Mouse (Mus musculus) stomach, embryonic 15.5 days (tissue): Measurements from ENCODE around the gene Dgkz. TPM values are rescaled to one million over a fixed set of nuclear protein-coding genes. Genes with fewer than 3 reads are reported as not detected.

Source experiments
- ATAC-seq: fragments of 200-750 bp; cut with Nextera tagmentation; 2 replicates; pipeline ENCODE4 v1.8.0; 2017; ENCODE audit warnings: low read depth, moderate number of reproducible peaks, moderate TSS enrichment; ENCODE audit not compliant: insufficient read depth, low FRiP score
- H3K27ac ChIP-seq: fragments of 300-500 bp; sonication (generic); 2 replicates; pipeline ENCODE4 v1.5.1; 2015; ENCODE audit warnings: mild to moderate bottlenecking, inconsistent platforms
- H3K27me3 ChIP-seq: fragments of 300-500 bp; sonication (generic); replicated peaks from 2 replicates; pipeline ENCODE4 v1.6.1; 2015; ENCODE audit warnings: inconsistent platforms
- H3K36me3 ChIP-seq: fragments of 300-500 bp; sonication (generic); 2 replicates; pipeline ENCODE4 v1.6.1; 2015; ENCODE audit warnings: inconsistent platforms
- H3K4me1 ChIP-seq: fragments of 300-500 bp; sonication (generic); 2 replicates; pipeline ENCODE4 v1.6.1; 2015; ENCODE audit warnings: inconsistent platforms
- H3K4me2 ChIP-seq: fragments of 300-500 bp; sonication (generic); 2 replicates; pipeline ENCODE4 v1.6.1; 2015; ENCODE audit warnings: mild to moderate bottlenecking, inconsistent platforms
- H3K4me3 ChIP-seq: fragments of 300-500 bp; sonication (generic); replicated peaks from 2 replicates; pipeline ENCODE4 v1.5.1; 2015; ENCODE audit warnings: inconsistent platforms
- H3K9ac ChIP-seq: fragments of 300-500 bp; sonication (generic); 2 replicates; pipeline ENCODE4 v1.6.1; 2015; ENCODE audit warnings: inconsistent platforms
- H3K9me3 ChIP-seq: fragments of 300-500 bp; sonication (generic); 2 replicates; pipeline ENCODE4 v1.6.1; 2016; ENCODE audit warnings: inconsistent platforms
- WGBS: fragments of 180-500 bp; shearing (Covaris S2); methylation state at CpG from one replicate; pipeline ENCODE4 v1.1.7; 2015; 5-methylcytosine and 5-hydroxymethylcytosine counted together
- microRNA-seq: library from miRNA; unstranded; fragments of <30 nt; microRNA quantifications from one replicate; pipeline ENCODE4, GENCODE M21; 2016
- polyA plus RNA-seq: library from polyadenylated mRNA; unstranded; fragments of >200 nt; fragmentation: Nextera tagmentation; extraction: Ambion mirVana; gene quantifications from 2 replicates; pipeline ENCODE4 v1.2.1, GENCODE M21; 2015

Dgkz gene
- polyA plus RNA-seq, 1 experiment from 2014 or later, result 50.9 TPM

DNA sequence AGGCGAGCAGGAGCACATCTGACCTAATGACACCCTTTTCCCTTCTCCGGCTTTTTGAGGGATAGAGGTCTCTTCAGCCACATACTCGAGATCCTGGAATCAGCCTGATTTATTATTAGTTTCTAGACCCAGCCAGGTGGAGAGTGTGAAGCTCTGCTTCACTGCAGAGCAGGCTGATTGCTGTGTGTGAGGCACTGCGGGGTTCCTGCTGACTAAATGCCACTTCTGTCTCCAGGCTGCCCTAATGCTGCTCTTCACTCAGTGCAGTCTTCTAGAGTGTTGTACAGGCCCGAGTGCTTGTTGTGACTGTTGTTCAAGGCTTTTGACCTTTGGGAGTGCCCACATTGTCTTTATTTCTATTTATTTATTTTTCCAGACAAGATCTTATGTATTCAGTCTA is 73.3 kb downstream of the Dgkz start:
- Histone ChIP-seq H3K4me3 (no peak overlapping the region), H3K4me2 (no peak overlapping the region), H3K36me3 (0 out of 2 replicates have a peak, but pooled peaks cover 10% of the 10 kb centered on the region), H3K27ac (no peak overlapping the region), H3K27me3 (no peaks in the 10 kb centered on the region), H3K9me3 (no peaks in the 10 kb centered on the region), H3K9ac (no peak overlapping the region), H3K4me1 (no peaks in the 10 kb centered on the region; the same call in 1 of the 2 replicates)
- 69% methylated on average over 5 of the region's 5 CpGs for WGBS
- no peak for ATAC-seq

- Histone ChIP-seq H3K27me3 (no peaks in the 10 kb centered on the region), H3K27ac (no peak overlapping the region), H3K9ac (no peak overlapping the region), H3K4me1 (no peaks in the 10 kb centered on the region; the same call in 1 of the 2 replicates), H3K4me3 (no peak overlapping the region), H3K9me3 (no peaks in the 10 kb centered on the region), H3K4me2 (no peak overlapping the region), H3K36me3 (0 out of 2 replicates have a peak, but pooled peaks cover 3% of the 10 kb centered on the region)
- 90% methylated on average over 8 of the region's 8 CpGs for WGBS
- no peak for ATAC-seq
Observed at GRCm38 (mm10) chr2:91900431-91900830, 75.2 kb downstream of the Dgkz start.

DNA sequence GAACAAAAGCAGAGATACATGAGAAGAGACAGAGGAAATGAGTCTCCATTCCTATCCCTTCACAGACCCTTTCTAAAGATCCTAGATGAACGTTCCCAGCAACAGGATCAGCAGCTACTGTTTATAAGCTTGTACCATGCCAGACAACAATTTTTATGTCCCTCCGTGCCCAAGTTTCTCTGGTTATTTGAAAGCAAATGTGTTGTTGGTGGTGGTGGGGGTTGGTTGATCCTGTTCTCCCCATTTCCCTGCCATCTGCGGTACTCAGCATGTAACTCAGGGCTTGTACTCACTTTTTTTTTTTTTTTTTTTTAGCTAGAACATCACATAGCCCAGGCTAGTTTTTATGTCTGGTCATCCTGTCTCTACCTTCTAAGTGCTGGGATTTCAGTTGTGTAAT is 76.5 kb downstream of the Dgkz start:
- Histone ChIP-seq H3K27ac (no peak overlapping the region), H3K4me2 (no peak overlapping the region), H3K9me3 (no peaks in the 10 kb centered on the region), H3K4me1 (no peaks in the 10 kb centered on the region), H3K27me3 (no peaks in the 10 kb centered on the region), H3K4me3 (no peak overlapping the region), H3K36me3 (0 out of 2 replicates have a peak, but pooled peaks cover 3% of the 10 kb centered on the region), H3K9ac (no peak overlapping the region)
- ATAC-seq, result no peak
- WGBS, result 89% methylated on average over 3 of the region's 3 CpGs

GRCm38 (mm10) chr2:91897968-91898367 is 77.7 kb downstream of the Dgkz start:
- Histone ChIP-seq H3K36me3 (0 out of 2 replicates have a peak, but pooled peaks cover 6% of the 10 kb centered on the region), H3K27me3 (no peaks in the 10 kb centered on the region), H3K27ac (no peak overlapping the region), H3K4me2 (no peak overlapping the region), H3K4me1 (no peaks in the 10 kb centered on the region), H3K9me3 (no peaks in the 10 kb centered on the region), H3K4me3 (no peak overlapping the region), H3K9ac (no peak overlapping the region)
- no peak for ATAC-seq

DNA sequence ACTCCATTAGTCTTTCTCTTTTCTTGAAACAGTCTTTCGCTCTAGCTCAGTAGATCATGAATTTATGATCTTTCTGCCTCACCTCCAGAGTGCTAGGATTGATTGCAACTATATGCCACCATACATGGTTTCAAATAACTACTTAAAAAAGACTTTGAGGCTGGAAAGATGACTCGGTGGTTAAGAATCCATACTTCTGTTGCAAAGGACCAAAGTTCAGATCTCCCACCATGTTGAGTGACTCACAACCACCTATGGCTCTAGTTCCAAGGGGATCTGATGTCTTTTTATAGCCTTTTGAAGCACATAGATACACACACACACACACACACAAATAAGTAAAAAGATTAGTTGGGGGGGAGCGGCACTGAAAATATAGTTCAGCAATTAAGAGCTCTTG is 80.3 kb downstream of the Dgkz start:
- Histone ChIP-seq H3K9me3 (no peaks in the 10 kb centered on the region), H3K4me2 (no peak overlapping the region), H3K4me3 (no peak overlapping the region), H3K27ac (no peak overlapping the region), H3K4me1 (no peaks in the 10 kb centered on the region), H3K36me3 (0 out of 2 replicates have a peak, but pooled peaks cover 4% of the 10 kb centered on the region), H3K9ac (no peak overlapping the region), H3K27me3 (no peaks in the 10 kb centered on the region)
- WGBS, result 84% methylated on average over 3 of the region's 3 CpGs
- no peak for ATAC-seq

- ATAC-seq, result no peak
- 0 out of 2 replicates have a peak, but pooled peaks cover 3% of the 10 kb centered on the region for H3K36me3 ChIP-seq
- no peaks in the 10 kb centered on the region for H3K27me3 ChIP-seq
- no peak overlapping the region for H3K4me3 ChIP-seq
- 80% methylated on average over 3 of the region's 3 CpGs for WGBS
- H3K4me2 ChIP-seq, result no peak overlapping the region
- no peaks in the 10 kb centered on the region for H3K9me3 ChIP-seq
- no peaks in the 10 kb centered on the region for H3K4me1 ChIP-seq
- H3K27ac ChIP-seq, result no peak overlapping the region
- no peak overlapping the region for H3K9ac ChIP-seq
Observed at GRCm38 (mm10) chr2:91894716-91895115, 80.9 kb downstream of the Dgkz start.

DNA sequence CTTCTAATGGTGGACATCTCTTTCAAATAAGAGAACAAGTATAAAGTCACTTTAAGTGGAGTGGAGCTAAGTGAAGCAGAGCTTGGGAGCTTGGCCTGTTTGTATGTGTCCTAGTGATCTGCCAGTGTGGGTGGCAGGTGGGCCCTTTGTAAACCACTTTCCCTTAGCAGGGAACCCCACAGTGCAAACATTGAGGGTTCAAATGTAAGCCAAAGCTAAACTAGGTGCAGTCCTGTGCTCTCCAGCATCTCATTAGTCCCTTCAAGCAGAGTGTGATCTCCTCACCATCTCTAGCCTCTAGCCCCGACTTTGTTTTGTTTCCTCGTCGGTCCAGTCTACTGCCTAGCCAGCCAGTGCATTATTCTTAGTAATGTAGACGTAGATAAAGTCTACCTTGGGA is 91.0 kb downstream of the Dgkz start:
- H3K9ac ChIP-seq, result no peak overlapping the region
- H3K4me3 ChIP-seq, result no peak overlapping the region
- no peak overlapping the region for H3K27ac ChIP-seq
- H3K27me3 ChIP-seq, result no peaks in the 10 kb centered on the region
- no peaks in the 10 kb centered on the region for H3K9me3 ChIP-seq
- no peak for ATAC-seq
- no peak overlapping the region for H3K4me2 ChIP-seq
- H3K36me3 ChIP-seq, result 0 out of 2 replicates have a peak, but pooled peaks cover 5% of the 10 kb centered on the region
- no peaks in the 10 kb centered on the region for H3K4me1 ChIP-seq
- 69% methylated on average over 4 of the region's 4 CpGs for WGBS

GRCm38 (mm10) chr2:91883961-91884360 is 91.7 kb downstream of the Dgkz start:
- Histone ChIP-seq H3K4me3 (no peak overlapping the region), H3K27me3 (no peaks in the 10 kb centered on the region), H3K27ac (no peak overlapping the region), H3K9me3 (no peaks in the 10 kb centered on the region), H3K4me2 (no peak overlapping the region), H3K9ac (no peak overlapping the region), H3K36me3 (0 out of 2 replicates have a peak, but pooled peaks cover 5% of the 10 kb centered on the region), H3K4me1 (no peaks in the 10 kb centered on the region)
- 66% methylated on average over 4 of the region's 4 CpGs for WGBS
- ATAC-seq, result no peak

Small RNA genes lying within 50 kb of the gene (microRNA-seq; reads per million reads assigned to microRNA genes)
- gene Mir6999, result not detected

Other genes starting within 250 kb of the Dgkz start
- gene Ambra1, start 245.7 kb downstream of the Dgkz start, polyA plus RNA-seq, result 12.3 and 14.8 TPM in 2 replicates
- 0.21 and 0.27 TPM in 2 replicates for gene Chrm4, start 48.6 kb downstream of the Dgkz start, polyA plus RNA-seq
- gene Mdk, start 43.6 kb downstream of the Dgkz start, polyA plus RNA-seq, result 587 and 735 TPM in 2 replicates
- 0.66 and 0.71 TPM in 2 replicates for gene Gm9821, start 30.2 kb downstream of the Dgkz start, polyA plus RNA-seq
- 20.4 and 20.6 TPM in 2 replicates for gene Creb3l1, start 48.6 kb upstream of the Dgkz start, polyA plus RNA-seq
- gene Phf21a, start 117.3 kb upstream of the Dgkz start, polyA plus RNA-seq, result 18.8 and 28.2 TPM in 2 replicates